Mouse (Mus musculus): Measurements from ENCODE around the gene Nphs1.
"Not testable (repeated sequence)": the region's sequence is repeated elsewhere in the genome, so short reads cannot be mapped to it uniquely, and the experiment has no call there.

Gene Nphs1

GRCm38 (mm10) chr7:30493401-30493931, 35.4 kb downstream of the Nphs1 start, which contains the start of gene Prodh2:
Gene Prodh2, plus strand, starts transcription at chr7:30493622.
- no peak for DNase-seq (ENCODE audit: low read depth)

GRCm38 (mm10) chr7:30495506-30496042, 37.5 kb downstream of the Nphs1 start:
- not testable (repeated sequence) for DNase-seq (ENCODE audit: low read depth)

GRCm38 (mm10) chr7:30501159-30501558, 43.0 kb downstream of the Nphs1 start:
- DNase-seq (ENCODE audit: low read depth): peak; percentile 27

- no peak for DNase-seq (ENCODE audit: low read depth)
These were observed 49.9 kb downstream of the Nphs1 start for GRCm38 (mm10) chr7:30508061-30508460.

- no peak for DNase-seq (ENCODE audit: low read depth)
These were observed 57.1 kb downstream of the Nphs1 start for GRCm38 (mm10) chr7:30515003-30515760.

- DNase-seq (ENCODE audit: low read depth): no peak
These were observed 60.2 kb downstream of the Nphs1 start for GRCm38 (mm10) chr7:30518325-30518724.

- no peak for DNase-seq (ENCODE audit: low read depth)
These were observed 62.3 kb downstream of the Nphs1 start for GRCm38 (mm10) chr7:30520396-30520795.

- no peak for DNase-seq (ENCODE audit: low read depth)
These were observed 62.7 kb downstream of the Nphs1 start for GRCm38 (mm10) chr7:30520856-30521255.

GRCm38 (mm10) chr7:30522871-30523270, 64.8 kb downstream of the Nphs1 start:
- no peak for DNase-seq (ENCODE audit: low read depth)

GRCm38 (mm10) chr7:30524487-30524886, 66.4 kb downstream of the Nphs1 start:
- DNase-seq (ENCODE audit: low read depth): no peak

GRCm38 (mm10) chr7:30525954-30526353, 67.8 kb downstream of the Nphs1 start:
- no peak for DNase-seq (ENCODE audit: low read depth)

GRCm38 (mm10) chr7:30526399-30526798, 68.3 kb downstream of the Nphs1 start:
- DNase-seq (ENCODE audit: low read depth): no peak

GRCm38 (mm10) chr7:30526981-30527380, 68.9 kb downstream of the Nphs1 start:
- no peak for DNase-seq (ENCODE audit: low read depth)

GRCm38 (mm10) chr7:30531291-30531815, 73.2 kb downstream of the Nphs1 start:
- DNase-seq (ENCODE audit: low read depth): no peak

GRCm38 (mm10) chr7:30532931-30533330, 74.8 kb downstream of the Nphs1 start:
- no peak for DNase-seq (ENCODE audit: low read depth)

- DNase-seq (ENCODE audit: low read depth): no peak
These were observed 76.0 kb downstream of the Nphs1 start for GRCm38 (mm10) chr7:30533941-30534632.

GRCm38 (mm10) chr7:30534633-30535577, 76.8 kb downstream of the Nphs1 start, which contains the start of gene Arhgap33:
Gene Arhgap33, minus strand, starts transcription at chr7:30535060.
- DNase-seq (ENCODE audit: low read depth): peak; percentile 99
